Mouse (Mus musculus): ENCODE measurements around the gene Tsga10ip.

- TF ChIP-seq POLR2A (IDR thresholded peaks at IDR 0.05; ENCODE audit: low read depth, low read length) (no peak), TCF12 (IDR thresholded peaks at IDR 0.05; ENCODE audit: low read depth, low read length) (no peak), CTCF (conservative IDR thresholded peaks at IDR 0.05 in 1 of 2, IDR thresholded peaks at IDR 0.05 in 1 of 2; ENCODE audit: low read depth in 2 of 2, low read length in 2 of 2) (no peak), EP300 (IDR thresholded peaks at IDR 0.05; ENCODE audit: low read length) (no peak), NRF1 (IDR thresholded peaks at IDR 0.05; ENCODE audit: low read depth, low read length) (no peak), USF1 (IDR thresholded peaks at IDR 0.05; ENCODE audit: low read depth, low read length) (no peak), MEF2A (IDR thresholded peaks at IDR 0.05; ENCODE audit: borderline replicate concordance, low read depth, low read length) (no peak), GABPA (IDR thresholded peaks at IDR 0.05; ENCODE audit: insufficient replicate concordance, low read depth, low read length) (no peak), MXI1 (IDR thresholded peaks at IDR 0.05; ENCODE audit: low read depth, low read length) (no peak), KAT2A (IDR thresholded peaks at IDR 0.05; ENCODE audit: insufficient replicate concordance, low read length) (no peak), TBP (conservative IDR thresholded peaks at IDR 0.05; ENCODE audit: low read depth, low read length) (no peak)
Observed at GRCm38 (mm10) chr19:5451766-5452165, 49.4 kb upstream of the Tsga10ip start.

Measured in CH12.LX (cell line).